ENCODE assay signal across 8 mouse cellular contexts in the genomic region with DNA sequence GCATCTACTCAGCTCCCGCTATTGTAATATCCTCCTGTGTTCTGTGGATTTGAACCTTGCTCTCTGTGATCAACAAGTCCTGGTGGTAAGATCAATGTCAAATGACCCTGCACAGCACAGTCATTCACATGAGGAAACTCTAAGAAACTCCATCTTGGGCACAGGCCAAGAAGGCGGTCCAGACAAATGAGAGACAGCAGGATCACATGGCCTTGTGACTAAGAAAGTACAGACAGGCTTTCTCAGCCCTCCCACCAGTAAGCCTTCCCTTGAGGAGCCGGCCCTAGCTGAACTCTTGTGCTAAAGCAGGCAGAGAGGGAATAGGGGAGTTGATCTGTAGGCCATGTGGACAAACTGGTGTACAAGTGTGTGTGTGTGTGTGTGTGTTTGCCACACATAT. TPM values are rescaled to one million over a fixed set of nuclear protein-coding genes. Genes with fewer than 3 reads are reported as not detected.
A peak's percentile ranks its signal among the peaks of the same experiment; 100 is the strongest.
DNase-seq lines count a peak whose midpoint lies in the region; ATAC-seq and TF ChIP-seq lines count a peak whose summit lies in the region.

No protein-coding gene starts in this region.

- no peak overlapping the region for H3K9ac ChIP-seq in kidney, postnatal 0 days (ENCODE audit: low read depth, low read length)
- no peak overlapping the region for H3K9ac ChIP-seq in stomach, embryonic 16.5 days (ENCODE audit: low read length)

- peak; percentile 27 to 40 for DNase-seq in right cerebral cortex, postnatal 10 days (ENCODE audit: low spot score in 2 of 2)
- no peak for DNase-seq in right cerebral cortex, adult 2 months (ENCODE audit: low spot score in 2 of 2)
- DNase-seq in gastrocnemius, adult 2 months = peak; percentile 46
- peak; percentile 72 for DNase-seq in kidney, postnatal 0 days (ENCODE audit: low spot score)
- no peak for DNase-seq in thymus, postnatal 4 days
- DNase-seq in cerebellum, adult 18-20 months = no peak
- DNase-seq in liver = no peak

- H3K27ac ChIP-seq in gastrocnemius, adult 2 months = no peak overlapping the region
- H3K27ac ChIP-seq in kidney, postnatal 0 days = no peak overlapping the region
- H3K27ac ChIP-seq in stomach, embryonic 16.5 days (ENCODE audit: low read length) = no peak overlapping the region

- intact Hi-C loops in gastrocnemius, adult 2 months (cut with DNase I) = no loop called here

- no peak for TF ChIP-seq CTCF in gastrocnemius, adult 2 months (IDR thresholded peaks at IDR 0.05)
- TF ChIP-seq CTCF in kidney, postnatal 0 days (IDR thresholded peaks at IDR 0.05; ENCODE audit: low read depth) = no peak

- no peaks in the 10 kb centered on the region for H3K9me3 ChIP-seq in kidney, postnatal 0 days (replicated peaks; ENCODE audit: low read length)
- no peaks in the 10 kb centered on the region for H3K9me3 ChIP-seq in stomach, embryonic 16.5 days (replicated peaks; ENCODE audit: control insufficient read depth, low read length)

- ATAC-seq in kidney, postnatal 0 days (replicated peaks; ENCODE audit: low FRiP score, low read depth) = peak; percentile 46; the same call in 1 of the 2 replicates
- peak; percentile 62 for ATAC-seq in stomach, embryonic 16.5 days (ENCODE audit: insufficient read depth, low FRiP score)

- H3K27me3 ChIP-seq in kidney, postnatal 0 days (ENCODE audit: insufficient read depth, low read length) = no peaks in the 10 kb centered on the region
- no peaks in the 10 kb centered on the region for H3K27me3 ChIP-seq in stomach, embryonic 16.5 days (ENCODE audit: control insufficient read depth, insufficient read depth, low read length)

- H3K36me3 ChIP-seq in kidney, postnatal 0 days (ENCODE audit: insufficient read depth, low read length) = no peaks in the 10 kb centered on the region
- H3K36me3 ChIP-seq in stomach, embryonic 16.5 days (ENCODE audit: control insufficient read depth, insufficient read depth, low read length) = no peaks in the 10 kb centered on the region

- H3K4me3 ChIP-seq in gastrocnemius, adult 2 months = no peak overlapping the region
- no peak overlapping the region for H3K4me3 ChIP-seq in kidney, postnatal 0 days (replicated peaks; ENCODE audit: low read depth, low read length)
- no peak overlapping the region for H3K4me3 ChIP-seq in stomach, embryonic 16.5 days (replicated peaks; ENCODE audit: low read length)

- WGBS in kidney, postnatal 0 days = 55% methylated on average over 3 of the region's 3 CpGs
- 59% methylated on average over 3 of the region's 3 CpGs for WGBS in stomach, embryonic 16.5 days

- H3K4me1 ChIP-seq in kidney, postnatal 0 days (replicated peaks; ENCODE audit: insufficient read depth, low read length) = no peaks in the 10 kb centered on the region
- peaks cover 7% of the 10 kb centered on the region; the same call in 1 of the 2 replicates for H3K4me1 ChIP-seq in stomach, embryonic 16.5 days (ENCODE audit: control insufficient read depth, insufficient read depth, low read length)

- no peak overlapping the region for H3K4me2 ChIP-seq in kidney, postnatal 0 days (ENCODE audit: low read length)
- H3K4me2 ChIP-seq in stomach, embryonic 16.5 days (ENCODE audit: low read depth, low read length) = no peak overlapping the region

RNA-seq across cellular contexts. Expression of a gene that starts 49.4 kb away (rescaled TPM):
- total RNA-seq in gastrocnemius, adult 2 months (2021) = 10 to 100 TPM; 21.5 to 32.7 TPM
- polyA plus RNA-seq in kidney, postnatal 0 days (2015; fragmentation: Nextera tagmentation; extraction: Ambion mirVana) = 13.7 and 14.0 TPM in 2 replicates
- polyA plus RNA-seq in stomach, embryonic 16.5 days (2015; fragmentation: Nextera tagmentation; extraction: Ambion mirVana) = 9.2 and 10.8 TPM in 2 replicates

Comparison
In these comparisons a context has a peak if more than half of its experiments do, and no peak if none do; other contexts are left out.
1. DNase-seq: peak in right cerebral cortex, postnatal 10 days (2 of 2), gastrocnemius, adult 2 months (single experiment) and kidney, postnatal 0 days (single experiment); none in right cerebral cortex, adult 2 months (0 of 2), thymus, postnatal 4 days (single experiment), cerebellum, adult 18-20 months (0 of 2) and liver (single experiment).